Mouse (Mus musculus) heart, embryonic 16.5 days (tissue): ENCODE data around the gene Ep400. TPM values are rescaled to one million over a fixed set of nuclear protein-coding genes. Genes with fewer than 3 reads are reported as not detected.
"Not testable (repeated sequence)": the region's sequence is repeated elsewhere in the genome, so short reads cannot be mapped to it uniquely, and the experiment has no call there.

Experiments used
- ATAC-seq: fragments of 200-750 bp; cut with Nextera tagmentation; replicated peaks from 2 replicates; pipeline ENCODE4 v1.8.0; 2017; ENCODE audit warnings: moderate number of reproducible peaks; ENCODE audit not compliant: insufficient read depth, low FRiP score; ENCODE audit errors: extremely low read depth
- H3K27ac ChIP-seq: fragments of 300-500 bp; sonication (generic); 2 replicates; pipeline ENCODE4 v1.5.1; 2014; ENCODE audit warnings: mild to moderate bottlenecking, low read length, control low read depth, moderate library complexity
- H3K27me3 ChIP-seq: fragments of 300-500 bp; sonication (generic); 2 replicates; pipeline ENCODE4 v1.6.1; 2014; ENCODE audit warnings: low read length, mixed read lengths; ENCODE audit not compliant: control insufficient read depth, insufficient read depth
- H3K36me3 ChIP-seq: fragments of 300-500 bp; sonication (generic); 2 replicates; pipeline ENCODE4 v1.6.1; 2014; ENCODE audit not compliant: control insufficient read depth, insufficient read depth
- H3K4me1 ChIP-seq: fragments of 300-500 bp; sonication (generic); 2 replicates; pipeline ENCODE4 v1.6.1; 2014; ENCODE audit warnings: low read length, mixed read lengths; ENCODE audit not compliant: control insufficient read depth, insufficient read depth
- H3K4me2 ChIP-seq: fragments of 300-500 bp; sonication (generic); 2 replicates; pipeline ENCODE4 v1.6.1; 2014; ENCODE audit warnings: low read depth, mild to moderate bottlenecking, control low read depth, low read length
- H3K4me3 ChIP-seq: fragments of 300-500 bp; sonication (generic); 2 replicates; pipeline ENCODE4 v1.5.1; 2014; ENCODE audit warnings: mild to moderate bottlenecking, control low read depth, low read length
- H3K9ac ChIP-seq: fragments of 300-500 bp; sonication (generic); 2 replicates; pipeline ENCODE4 v1.6.1; 2014; ENCODE audit warnings: low read length, control low read depth
- H3K9me3 ChIP-seq: fragments of 300-500 bp; sonication (generic); replicated peaks from 2 replicates; pipeline ENCODE4 v1.6.1; 2016; ENCODE audit warnings: low read length; ENCODE audit not compliant: control insufficient read depth
- WGBS: fragments of 180-500 bp; shearing (Covaris S2); extraction: QIAGEN DNeasy Blood & Tissue Kit; methylation state at CpG from one replicate; pipeline ENCODE4 v1.1.7; 2014; 5-methylcytosine and 5-hydroxymethylcytosine counted together
- polyA plus RNA-seq: library from polyadenylated mRNA; unstranded; fragments of >200 nt; fragmentation: Nextera tagmentation; extraction: Ambion mirVana; gene quantifications from 2 replicates; pipeline ENCODE4 v1.2.1, GENCODE M21; 2015

Ep400 gene
- polyA plus RNA-seq, 1 experiment from 2014 or later: 26.0 TPM

GRCm38 (mm10) chr5:110721463-110721862 lies 49.1 kb downstream of the Ep400 start:
- H3K36me3 ChIP-seq: peaks cover 56% of the 10 kb centered on the region
- not testable (repeated sequence) for H3K4me3 ChIP-seq, H3K9ac ChIP-seq, H3K27me3 ChIP-seq, H3K4me1 ChIP-seq, H3K27ac ChIP-seq, H3K4me2 ChIP-seq, H3K9me3 ChIP-seq, ATAC-seq
- WGBS: 92% methylated on average over 1 of the region's 1 CpGs

GRCm38 (mm10) chr5:110711455-110711854 lies 59.1 kb downstream of the Ep400 start:
- no peak overlapping the region for H3K9ac ChIP-seq
- no peak overlapping the region for H3K27ac ChIP-seq
- peaks cover 31% of the 10 kb centered on the region for H3K36me3 ChIP-seq
- H3K27me3 ChIP-seq: no peaks in the 10 kb centered on the region
- 84% methylated on average over 2 of the region's 2 CpGs for WGBS
- no peak for ATAC-seq
- H3K4me2 ChIP-seq: no peak overlapping the region
- no peaks in the 10 kb centered on the region for H3K4me1 ChIP-seq
- H3K4me3 ChIP-seq: no peak overlapping the region
- H3K9me3 ChIP-seq: no peaks in the 10 kb centered on the region

- H3K9ac ChIP-seq: no peak overlapping the region
- ATAC-seq: no peak
- no peaks in the 10 kb centered on the region for H3K27me3 ChIP-seq
- no peaks in the 10 kb centered on the region for H3K9me3 ChIP-seq
- H3K4me1 ChIP-seq: no peaks in the 10 kb centered on the region
- peaks cover 47% of the 10 kb centered on the region for H3K36me3 ChIP-seq
- no peak overlapping the region for H3K4me3 ChIP-seq
- WGBS: 90% methylated on average over 4 of the region's 4 CpGs
- H3K4me2 ChIP-seq: no peak overlapping the region
- no peak overlapping the region for H3K27ac ChIP-seq
These were observed 61.3 kb downstream of the Ep400 start for GRCm38 (mm10) chr5:110709256-110709655.

- Histone ChIP-seq H3K4me2 (no peak overlapping the region), H3K27ac (no peak overlapping the region), H3K9ac (no peak overlapping the region), H3K36me3 (peaks cover 73% of the 10 kb centered on the region), H3K27me3 (no peaks in the 10 kb centered on the region), H3K9me3 (no peaks in the 10 kb centered on the region), H3K4me3 (no peak overlapping the region), H3K4me1 (no peaks in the 10 kb centered on the region)
- WGBS: 50% methylated on average over 1 of the region's 1 CpGs
- no peak; the same call in 1 of the 2 replicates for ATAC-seq
These were observed 66.5 kb downstream of the Ep400 start for GRCm38 (mm10) chr5:110704004-110704403.

- no peaks in the 10 kb centered on the region for H3K4me1 ChIP-seq
- ATAC-seq: no peak
- H3K27me3 ChIP-seq: no peaks in the 10 kb centered on the region
- H3K27ac ChIP-seq: no peak overlapping the region
- 86% methylated on average over 4 of the region's 4 CpGs for WGBS
- no peak overlapping the region for H3K4me2 ChIP-seq
- H3K9me3 ChIP-seq: no peaks in the 10 kb centered on the region
- peaks cover 79% of the 10 kb centered on the region for H3K36me3 ChIP-seq
- no peak overlapping the region for H3K4me3 ChIP-seq
- H3K9ac ChIP-seq: no peak overlapping the region
These were observed 71.9 kb downstream of the Ep400 start for GRCm38 (mm10) chr5:110698617-110699016.

GRCm38 (mm10) chr5:110682041-110682440 lies 88.5 kb downstream of the Ep400 start:
- peaks cover 66% of the 10 kb centered on the region for H3K36me3 ChIP-seq
- ATAC-seq: no peak

GRCm38 (mm10) chr5:110665486-110666121 lies 104.9 kb downstream of the Ep400 start:
- Histone ChIP-seq H3K27me3 (no peaks in the 10 kb centered on the region), H3K27ac (no peak overlapping the region), H3K36me3 (peaks cover 56% of the 10 kb centered on the region), H3K9me3 (no peaks in the 10 kb centered on the region), H3K4me1 (no peaks in the 10 kb centered on the region), H3K9ac (no peak overlapping the region), H3K4me3 (no peak overlapping the region), H3K4me2 (no peak overlapping the region)
- no peak for ATAC-seq
- 61% methylated on average over 6 of the region's 6 CpGs for WGBS

More at GRCm38 (mm10) chr5:110682041-110682440, 88.5 kb downstream of the Ep400 start:
- H3K4me2 ChIP-seq: no peak overlapping the region
- H3K27me3 ChIP-seq: no peaks in the 10 kb centered on the region
- no peak overlapping the region for H3K9ac ChIP-seq
- no peak overlapping the region for H3K27ac ChIP-seq
- WGBS: 95% methylated on average over 8 of the region's 8 CpGs
- no peak overlapping the region for H3K4me3 ChIP-seq
- H3K9me3 ChIP-seq: no peaks in the 10 kb centered on the region
- H3K4me1 ChIP-seq: no peaks in the 10 kb centered on the region

- Histone ChIP-seq H3K9ac (no peak overlapping the region), H3K27ac (no peak overlapping the region), H3K4me2 (no peak overlapping the region), H3K4me1 (no peaks in the 10 kb centered on the region), H3K27me3 (no peaks in the 10 kb centered on the region), H3K9me3 (no peaks in the 10 kb centered on the region), H3K4me3 (no peak overlapping the region), H3K36me3 (peaks cover 49% of the 10 kb centered on the region)
- ATAC-seq: no peak
- WGBS: 88% methylated on average over 2 of the region's 2 CpGs
These were observed 105.7 kb downstream of the Ep400 start for GRCm38 (mm10) chr5:110664750-110665269.

- Histone ChIP-seq H3K4me2 (no peak overlapping the region), H3K9me3 (no peaks in the 10 kb centered on the region), H3K27ac (no peak overlapping the region), H3K4me1 (no peaks in the 10 kb centered on the region), H3K27me3 (no peaks in the 10 kb centered on the region), H3K36me3 (peaks cover 52% of the 10 kb centered on the region), H3K4me3 (no peak overlapping the region), H3K9ac (no peak overlapping the region)
- ATAC-seq: no peak
- WGBS: 89% methylated on average over 2 of the region's 2 CpGs
These were observed 106.5 kb downstream of the Ep400 start for GRCm38 (mm10) chr5:110664041-110664440.
